Mouse (Mus musculus) CD4-positive, CD25-positive, alpha-beta regulatory T cell, adult 4 months (primary cell): ENCODE results near the gene Prl7c1. TPM values are rescaled to one million over a fixed set of nuclear protein-coding genes. Genes with fewer than 3 reads are reported as not detected.
"Not testable (repeated sequence)": the region's sequence is repeated elsewhere in the genome, so short reads cannot be mapped to it uniquely, and the experiment has no call there.

ENCODE experiments used
- ATAC-seq: one replicate; pipeline ENCODE4 v1.8.0; 2017
- polyA plus RNA-seq, 2 experiments: library from polyadenylated mRNA; unstranded; fragments of 100-300 nt; shearing (Covaris generic); gene quantifications; one replicate each; pipeline ENCODE4 v1.2.1; 2017

The Prl7c1 gene
- not detected for polyA plus RNA-seq

- not testable (repeated sequence) for ATAC-seq
Measured at GRCm38 (mm10) chr13:27780704-27781103, at the start of gene Prl7c1. Prl7c1 (minus strand) TSS chr13:27780804.

GRCm38 (mm10) chr13:27802765-27803164, 22.2 kb upstream of the Prl7c1 start:
- ATAC-seq: no peak

DNA sequence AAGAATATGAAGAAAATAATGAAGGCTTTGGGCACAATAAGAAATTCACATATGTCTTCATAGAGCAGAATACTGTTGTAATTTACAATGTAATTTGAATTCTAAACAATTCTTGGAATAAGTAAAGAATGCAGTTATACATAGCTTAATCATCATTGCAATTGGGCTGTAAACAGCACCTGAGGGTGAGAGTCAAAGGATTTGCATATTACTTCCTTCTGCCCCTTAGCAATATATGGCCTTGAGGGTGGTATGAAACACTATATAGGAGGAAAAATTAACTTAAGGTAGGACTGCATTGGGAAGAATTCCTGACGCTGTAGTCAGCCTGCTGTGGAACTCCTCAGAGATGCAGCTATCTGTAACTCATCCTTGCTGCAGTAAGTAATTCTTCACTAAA, 20.8 kb upstream of the Prl7c1 start, which contains the start of gene Prl2a1:
Gene Prl2a1 (plus strand): TSS at position 301 of the 400 bp plus-strand sequence.
- no peak for ATAC-seq

- ATAC-seq: no peak
Measured at GRCm38 (mm10) chr13:27799303-27799702, 18.7 kb upstream of the Prl7c1 start.

- no peak for ATAC-seq
Measured at GRCm38 (mm10) chr13:27734512-27735186, 46.0 kb downstream of the Prl7c1 start.

DNA sequence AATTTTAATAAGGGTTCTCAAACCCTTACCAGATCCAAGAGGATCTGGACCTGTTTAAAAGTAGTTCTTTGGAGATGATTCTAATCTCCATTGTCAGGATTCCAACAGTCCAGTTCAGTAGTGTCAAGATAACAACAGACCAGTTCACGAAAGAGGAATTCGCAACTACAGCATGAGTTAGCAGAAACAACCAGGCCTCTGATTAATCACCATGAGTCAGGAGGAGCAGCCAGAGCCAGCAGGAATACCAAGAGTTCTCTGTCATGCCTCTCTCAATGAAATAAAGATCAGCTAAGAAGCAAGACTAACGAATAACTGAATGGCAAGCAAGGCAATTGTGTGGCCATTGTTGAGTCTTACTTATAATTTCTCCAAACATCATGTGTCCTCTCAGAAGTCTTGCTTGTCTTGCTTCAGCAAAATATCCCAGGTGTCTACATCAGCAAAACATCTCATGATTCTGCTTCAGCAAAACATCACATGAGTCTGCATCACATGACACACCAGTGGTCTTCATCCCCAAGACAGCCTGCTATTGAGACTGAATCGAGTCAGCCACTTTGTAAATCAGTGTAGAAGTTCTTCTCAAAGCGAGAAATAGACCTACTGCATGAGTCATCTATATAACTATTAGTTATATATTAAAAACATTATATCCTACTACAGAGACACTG, 50.2 kb downstream of the Prl7c1 start:
- not testable (repeated sequence) for ATAC-seq

GRCm38 (mm10) chr13:27725057-27725456, 55.5 kb downstream of the Prl7c1 start:
- ATAC-seq: not testable (repeated sequence)

Other genes with a start within 250 kb of the Prl7c1 start
- gene Prl8a9, start 216.2 kb downstream of the Prl7c1 start, polyA plus RNA-seq: not detected
- gene Prl8a1, start 198.6 kb downstream of the Prl7c1 start, polyA plus RNA-seq: not detected
- not detected for gene Prl7b1, start 170.2 kb downstream of the Prl7c1 start, polyA plus RNA-seq
- gene Prl7a1, start 138.3 kb downstream of the Prl7c1 start, polyA plus RNA-seq: not detected
- not detected for gene Prl7a2, start 112.8 kb downstream of the Prl7c1 start, polyA plus RNA-seq
- not detected for gene Prl7d1, start 64.1 kb downstream of the Prl7c1 start, polyA plus RNA-seq
- gene Prl2a1, start 20.9 kb upstream of the Prl7c1 start, polyA plus RNA-seq: not detected
- gene Prl2c1, start 68.5 kb upstream of the Prl7c1 start, polyA plus RNA-seq: not detected
- not detected for gene Prl4a1, start 235.4 kb upstream of the Prl7c1 start, polyA plus RNA-seq